Mouse (Mus musculus): Measurements from ENCODE around the gene Phxr2. TPM values are rescaled to one million over a fixed set of nuclear protein-coding genes. Genes with fewer than 3 reads are reported as not detected.

Gene Phxr2
- total and polyA plus RNA-seq, 3 experiments = not detected

- peak; percentile 76 for TF ChIP-seq NRF1 (IDR thresholded peaks at IDR 0.05; ENCODE audit: low read depth, low read length)
- TF ChIP-seq MAFK (IDR thresholded peaks at IDR 0.05; ENCODE audit: insufficient replicate concordance, low read length) = no peak
- TF ChIP-seq ZMIZ1 (IDR thresholded peaks at IDR 0.05; ENCODE audit: low read depth, low read length) = peak; percentile 17; the same call in 1 of the 2 replicates
- no peak for TF ChIP-seq CHD2 (IDR thresholded peaks at IDR 0.05; ENCODE audit: low read length)
- peak; percentile 54; the same call in 1 of the 2 replicates for TF ChIP-seq NELFE (IDR thresholded peaks at IDR 0.05; ENCODE audit: low read depth, low read length)
- TF ChIP-seq SIN3A (IDR thresholded peaks at IDR 0.05; ENCODE audit: low read length) = peak; percentile 88
- no peak for TF ChIP-seq POLR2AphosphoS2 (IDR thresholded peaks at IDR 0.05; ENCODE audit: low read depth, low read length)
- TF ChIP-seq CTCF (conservative IDR thresholded peaks at IDR 0.05 in 1 of 2, IDR thresholded peaks at IDR 0.05 in 1 of 2; ENCODE audit: low read depth in 2 of 2, low read length in 2 of 2) = no peak
Measured at GRCm38 (mm10) chr10:99106703-99107631, 19.2 kb downstream of the Phxr2 start, which contains the start of gene Poc1b (continued).

- TF ChIP-seq NELFE (IDR thresholded peaks at IDR 0.05; ENCODE audit: low read depth, low read length) = no peak
- no peak; the same call in 1 of the 2 replicates for TF ChIP-seq USF2 (conservative IDR thresholded peaks at IDR 0.05; ENCODE audit: low read depth, low read length)
- TF ChIP-seq JUND (conservative IDR thresholded peaks at IDR 0.05; ENCODE audit: low read depth, low read length) = no peak
- 0 out of 2 replicates have a peak, but pooled peaks have one; percentile 32 for TF ChIP-seq ZNF384 (IDR thresholded peaks at IDR 0.05; ENCODE audit: low read depth, low read length)
- no peak for TF ChIP-seq CHD1 (IDR thresholded peaks at IDR 0.05; ENCODE audit: low read depth, low read length)
- TF ChIP-seq MXI1 (IDR thresholded peaks at IDR 0.05; ENCODE audit: low read depth, low read length) = peak; percentile 57; the same call in 1 of the 2 replicates
- TF ChIP-seq E2F4 (IDR thresholded peaks at IDR 0.05; ENCODE audit: insufficient replicate concordance, low read depth, low read length) = no peak
- no peak for TF ChIP-seq POLR2AphosphoS2 (IDR thresholded peaks at IDR 0.05; ENCODE audit: low read depth, low read length)
- no peak for TF ChIP-seq ETS1 (conservative IDR thresholded peaks at IDR 0.05; ENCODE audit: low read depth, low read length)
- TF ChIP-seq SIN3A (IDR thresholded peaks at IDR 0.05; ENCODE audit: low read length) = 0 out of 2 replicates have a peak, but pooled peaks have one; percentile 18
- TF ChIP-seq GABPA (IDR thresholded peaks at IDR 0.05; ENCODE audit: insufficient replicate concordance, low read depth, low read length) = no peak
- TF ChIP-seq USF1 (IDR thresholded peaks at IDR 0.05; ENCODE audit: low read depth, low read length) = no peak
- 0 out of 2 replicates have a peak, but pooled peaks have one; percentile 30 for TF ChIP-seq BHLHE40 (IDR thresholded peaks at IDR 0.05; ENCODE audit: low read depth, low read length)
- no peak for TF ChIP-seq ZKSCAN1 (IDR thresholded peaks at IDR 0.05; ENCODE audit: borderline replicate concordance, low read depth, low read length)
- TF ChIP-seq ZMIZ1 (IDR thresholded peaks at IDR 0.05; ENCODE audit: low read depth, low read length) = no peak
- peak; percentile 92 for TF ChIP-seq MAX (IDR thresholded peaks at IDR 0.05; ENCODE audit: low read length)
- peak; percentile 90 for TF ChIP-seq MYC (IDR thresholded peaks at IDR 0.05; ENCODE audit: low read depth, low read length)
- no peak for TF ChIP-seq CHD2 (IDR thresholded peaks at IDR 0.05; ENCODE audit: low read length)
- TF ChIP-seq JUN (IDR thresholded peaks at IDR 0.05; ENCODE audit: insufficient read depth, low read depth, low read length) = no peak
- TF ChIP-seq CTCF (conservative IDR thresholded peaks at IDR 0.05 in 1 of 2, IDR thresholded peaks at IDR 0.05 in 1 of 2; ENCODE audit: low read depth in 2 of 2, low read length in 2 of 2) = no peak
- no peak for TF ChIP-seq PAX5 (IDR thresholded peaks at IDR 0.05; ENCODE audit: low read length)
- no peak; the same call in 1 of the 2 replicates for TF ChIP-seq MAZ (IDR thresholded peaks at IDR 0.05; ENCODE audit: low read depth, low read length)
- TF ChIP-seq EP300 (IDR thresholded peaks at IDR 0.05; ENCODE audit: low read length) = no peak
- TF ChIP-seq MAFK (IDR thresholded peaks at IDR 0.05; ENCODE audit: insufficient replicate concordance, low read length) = no peak
- Histone ChIP-seq H3K9me3 (replicated peaks; ENCODE audit: low read length) (peaks cover 21% of the 10 kb centered on the region), H3K4me3 (replicated peaks in 1 of 3; ENCODE audit: low read depth in 2 of 3, low read length in 2 of 3, poor library complexity in 1 of 3) (peak overlapping the region; percentile 80 to 92 (median 82)), H3K4me2 (ENCODE audit: insufficient read depth, low read depth, poor library complexity, severe bottlenecking) (peak overlapping the region; percentile 94), H3K27ac (ENCODE audit: insufficient read depth, low read depth) (peak overlapping the region; percentile 90), H3K9ac (ENCODE audit: insufficient read depth, low read depth) (peak overlapping the region; percentile 89), H3K4me1 (ENCODE audit: control insufficient read depth in 1 of 2, insufficient read depth in 2 of 2) (peaks cover 12 to 26% of the 10 kb centered on the region in 2 experiments), H3K27me3 (replicated peaks) (no peaks in the 10 kb centered on the region), H3K79me2 (replicated peaks; ENCODE audit: control insufficient read depth, extremely low read depth, insufficient read depth, poor library complexity, severe bottlenecking) (no peaks in the 10 kb centered on the region), H3K36me3 (replicated peaks in 1 of 2; ENCODE audit: control insufficient read depth in 1 of 2, insufficient read depth in 1 of 2, low read length in 1 of 2) (peaks cover 7 to 36% of the 10 kb centered on the region in 2 experiments)
- in situ Hi-C loops (cut with MboI; ENCODE audit: low pct_ligation_motif_present, low pct_unique_long_range_greater_than_20kb, low sequenced_read_pairs) (no loop called here), dilution Hi-C loops (cut with MboI; ENCODE audit: extremely low pct_ligation_motif_present, extremely low pct_unique_long_range_greater_than_20kb, low sequenced_read_pairs) (no loop called here)
- DNase-seq (ENCODE audit: extremely low read depth) = no peak
Measured at GRCm38 (mm10) chr10:99106311-99106702, 19.8 kb downstream of the Phxr2 start.

Measured in CH12.LX (cell line).